Mouse (Mus musculus) cortical plate, adult 2 months (tissue): ENCODE results near the gene Pamr1. TPM values are rescaled to one million over a fixed set of nuclear protein-coding genes. Genes with fewer than 3 reads are reported as not detected.

Experiments
- H3K27ac ChIP-seq: fragments of 200-500 bp; 2 replicates; pipeline ENCODE4 v1.5.1; 2012; ENCODE audit warnings: low read length, control low read depth, inconsistent platforms; ENCODE audit not compliant: insufficient read depth
- H3K4me1 ChIP-seq: fragments of 200-500 bp; 2 replicates; pipeline ENCODE4 v1.6.1; 2011; ENCODE audit warnings: low read length; ENCODE audit not compliant: control insufficient read depth, insufficient read depth
- H3K4me3 ChIP-seq: fragments of 200-500 bp; 2 replicates; pipeline ENCODE4 v1.5.1; 2011; ENCODE audit warnings: mild to moderate bottlenecking, low read length, control low read depth; ENCODE audit not compliant: insufficient read depth
- CTCF ChIP-seq: fragments of 200-500 bp; IDR thresholded peaks from 2 replicates; pipeline ENCODE4 v1.5.1; 2011; ENCODE audit warnings: mild to moderate bottlenecking, control low read depth, low read length; ENCODE audit not compliant: insufficient read depth; ENCODE audit errors: extremely low read depth
- POLR2A ChIP-seq: fragments of 200-500 bp; IDR thresholded peaks from 2 replicates; pipeline ENCODE4 v1.6.1; 2011; ENCODE audit warnings: mild to moderate bottlenecking, low read length, control low read depth; ENCODE audit not compliant: insufficient read depth; ENCODE audit errors: extremely low read depth
- polyA plus RNA-seq: library from polyadenylated mRNA; depleted of rRNA; stranded (reverse); fragments of >200 nt; gene quantifications from 2 replicates; pipeline ENCODE4 v1.2.3, GENCODE M21; 2012

Pamr1 gene
- polyA plus RNA-seq, 1 experiment: 77.8 TPM

DNA sequence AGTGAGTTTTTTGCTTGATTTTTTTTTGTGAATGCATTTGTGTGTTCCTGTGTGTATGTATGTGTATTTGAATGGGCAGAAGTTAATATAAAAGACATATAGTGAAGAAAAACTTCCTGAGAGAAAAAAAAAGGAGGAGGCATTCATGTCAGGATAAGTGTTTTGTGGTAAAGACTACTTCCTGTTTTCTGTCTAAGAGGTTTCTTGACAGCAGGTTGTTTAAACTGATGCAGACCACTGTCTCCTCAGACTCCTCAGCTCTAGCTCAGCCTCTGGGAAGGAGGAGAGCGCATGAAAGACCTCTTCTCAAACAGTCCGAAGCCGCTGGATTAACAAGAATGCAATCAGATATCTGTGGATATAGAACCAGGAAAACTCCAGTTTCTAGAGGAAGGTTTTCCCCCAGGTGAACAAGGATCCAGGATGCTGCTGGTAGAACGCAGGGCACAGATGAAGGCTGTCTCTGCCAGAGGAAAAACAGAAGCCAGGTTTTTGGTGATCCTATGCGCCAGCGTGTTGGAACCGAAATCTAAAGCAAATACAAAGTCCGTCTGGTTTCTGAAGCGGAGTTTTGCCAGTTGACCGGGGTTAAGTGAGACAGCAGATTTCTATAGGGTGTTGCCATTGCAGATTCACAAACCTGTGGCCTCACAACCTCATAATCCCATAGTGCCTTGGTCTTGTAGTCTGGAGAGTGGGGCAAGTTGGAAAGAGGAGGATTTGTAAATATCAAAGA is 45.8 kb downstream of the Pamr1 start:
- TF ChIP-seq CTCF: no peak
- no peak for TF ChIP-seq POLR2A
- H3K4me3 ChIP-seq: no peak overlapping the region

DNA sequence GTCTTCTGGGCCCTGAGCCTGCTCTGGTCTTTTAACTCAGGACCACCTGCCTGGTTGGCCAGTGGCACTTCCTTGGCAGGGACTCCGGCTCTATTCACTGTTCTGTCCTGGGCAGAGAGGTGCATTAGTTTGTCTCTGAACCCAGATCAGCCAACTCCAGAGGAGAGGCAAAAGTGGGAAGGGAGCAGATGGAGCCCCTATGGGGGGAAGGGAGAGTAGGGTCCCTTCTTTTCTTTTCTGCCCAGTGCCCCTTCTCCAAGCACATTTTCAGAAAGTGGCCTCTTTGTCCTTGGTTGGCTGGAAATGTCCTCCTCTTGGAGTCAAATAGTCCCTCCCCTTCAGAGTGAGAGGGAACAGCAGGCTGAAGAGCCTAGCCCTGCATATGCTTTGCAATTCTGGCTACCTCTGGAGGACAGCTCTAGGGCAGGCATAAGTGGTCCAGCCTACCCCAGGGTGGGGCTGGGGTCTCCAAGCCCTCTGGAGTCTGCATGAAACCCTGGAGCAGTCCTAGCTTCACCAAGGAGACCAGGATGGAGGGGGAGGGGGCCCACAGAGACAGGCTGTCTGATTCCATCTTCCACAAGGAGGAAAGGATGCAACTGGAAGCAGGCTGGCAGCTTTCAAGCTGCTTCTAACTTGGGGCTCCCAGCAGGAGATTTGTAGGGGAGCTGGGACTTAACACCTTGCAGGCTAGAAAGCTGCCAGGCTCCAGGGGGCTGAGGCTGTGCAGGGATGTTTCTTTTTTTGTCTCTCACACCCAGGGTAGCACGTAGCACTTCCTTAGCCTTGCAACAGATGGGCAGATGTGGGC is 49.3 kb downstream of the Pamr1 start:
- TF ChIP-seq POLR2A (no peak), CTCF (no peak)
- H3K27ac ChIP-seq: peak overlapping the region; percentile 22

More for the DNA sequence above, 45.8 kb downstream of the Pamr1 start:
- H3K27ac ChIP-seq: no peak overlapping the region
- H3K4me1 ChIP-seq: peaks cover 7% of the 10 kb centered on the region

DNA sequence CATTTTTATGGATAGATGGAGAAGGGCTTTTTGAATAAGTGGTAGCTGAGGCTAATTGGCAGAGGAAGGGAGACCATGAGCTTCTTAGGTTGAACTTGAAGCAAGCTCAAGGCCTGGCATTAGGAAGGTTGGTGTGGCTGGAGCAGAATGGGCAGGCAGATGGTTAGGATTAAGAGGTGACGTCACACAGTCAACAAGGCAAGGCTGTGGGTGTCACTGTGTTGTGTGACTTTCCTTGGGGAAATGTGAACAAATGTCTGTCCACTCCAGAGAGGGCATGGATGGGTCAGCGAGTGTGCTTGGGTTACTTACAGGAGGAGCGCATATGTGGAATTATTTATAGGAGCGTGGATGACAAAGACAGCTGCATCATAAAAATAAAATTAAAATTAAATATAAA is 50.7 kb downstream of the Pamr1 start:
- TF ChIP-seq POLR2A: no peak
- no peak for TF ChIP-seq CTCF
- H3K4me1 ChIP-seq: peaks cover 8% of the 10 kb centered on the region
- no peak overlapping the region for H3K4me3 ChIP-seq
- no peak overlapping the region; the same call in 1 of the 2 replicates for H3K27ac ChIP-seq

More for the DNA sequence above, 49.3 kb downstream of the Pamr1 start:
- Histone ChIP-seq H3K4me3 (no peak overlapping the region), H3K4me1 (peaks cover 8% of the 10 kb centered on the region)

DNA sequence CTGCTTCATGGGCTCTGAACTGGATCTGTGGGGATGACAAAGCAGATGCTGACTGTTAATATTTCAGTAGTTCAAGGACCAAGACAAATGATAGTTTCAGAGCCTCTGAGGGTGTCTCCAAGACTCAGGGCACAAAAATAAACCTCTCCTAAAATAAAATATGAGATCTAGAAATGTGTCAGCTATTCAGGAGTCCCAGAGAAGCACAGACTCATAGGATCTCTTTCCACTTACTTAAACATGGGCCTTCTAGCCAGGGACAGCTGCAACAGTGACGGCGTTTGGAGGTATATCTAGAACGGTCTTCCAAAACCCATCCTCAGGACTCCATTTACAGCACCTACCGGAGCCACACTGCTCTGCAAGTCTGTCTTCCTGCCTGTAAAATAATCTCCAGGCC is 60.7 kb downstream of the Pamr1 start:
- TF ChIP-seq POLR2A: no peak
- no peak for TF ChIP-seq CTCF
- H3K4me1 ChIP-seq: no peaks in the 10 kb centered on the region
- no peak overlapping the region for H3K27ac ChIP-seq
- no peak overlapping the region for H3K4me3 ChIP-seq

DNA sequence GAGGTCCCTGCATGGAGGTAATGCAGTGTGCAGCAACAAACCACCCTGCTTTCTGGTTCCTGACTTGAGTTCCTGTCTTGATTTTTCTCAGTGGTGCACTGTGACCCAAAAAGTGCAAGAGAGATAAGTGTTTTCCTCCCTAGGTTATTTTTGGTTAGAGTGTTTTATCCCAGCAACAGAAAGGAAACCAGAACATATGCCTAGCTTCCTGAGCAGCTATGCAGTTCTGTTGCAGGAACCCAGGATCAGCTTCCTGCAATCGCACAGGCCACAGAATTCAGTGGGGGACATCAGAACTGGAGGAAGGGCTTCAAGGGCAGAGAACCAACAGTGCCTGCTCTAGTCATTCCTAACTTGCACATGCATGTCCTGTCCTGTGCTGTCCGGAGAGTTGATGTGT is 66.8 kb downstream of the Pamr1 start:
- TF ChIP-seq POLR2A: no peak
- H3K4me3 ChIP-seq: no peak overlapping the region
- peaks cover 7% of the 10 kb centered on the region for H3K4me1 ChIP-seq
- no peak overlapping the region for H3K27ac ChIP-seq

DNA sequence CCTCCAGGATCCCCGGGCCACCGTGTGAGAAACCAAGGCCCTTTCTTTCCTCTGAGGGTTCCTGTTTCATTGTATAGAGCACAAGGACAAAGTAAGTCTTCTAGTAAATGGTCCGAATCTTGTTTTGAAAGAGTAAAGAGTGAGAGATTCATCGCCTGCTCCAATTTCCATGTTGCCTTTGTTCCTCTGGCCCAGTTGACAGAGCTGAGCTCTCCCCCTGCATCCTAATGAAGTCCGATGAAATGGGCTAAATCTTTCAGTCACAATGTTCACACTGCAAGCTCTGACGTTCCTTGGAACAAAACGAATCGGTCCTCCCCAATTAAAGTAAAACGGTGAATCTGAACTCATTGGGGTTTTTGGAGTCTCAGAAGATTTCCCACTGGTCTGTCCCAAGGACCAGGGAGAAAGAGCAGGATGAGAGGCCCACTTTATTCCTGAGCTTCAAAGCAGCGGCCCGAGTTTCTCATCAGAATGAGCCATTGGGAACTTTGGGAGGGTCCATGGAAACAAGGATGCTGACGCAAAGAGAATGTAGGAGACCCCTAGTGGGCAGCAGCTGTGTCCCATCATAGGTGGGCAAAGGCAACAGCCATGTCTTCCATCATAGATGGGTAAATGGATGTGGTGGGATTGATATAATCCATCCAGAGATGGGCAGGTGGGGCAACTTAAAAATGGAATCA is 71.1 kb downstream of the Pamr1 start:
- TF ChIP-seq POLR2A (no peak), CTCF (no peak)
- Histone ChIP-seq H3K4me3 (no peak overlapping the region), H3K4me1 (peaks cover 7% of the 10 kb centered on the region), H3K27ac (peak overlapping the region; percentile 54; the same call in 1 of the 2 replicates)

DNA sequence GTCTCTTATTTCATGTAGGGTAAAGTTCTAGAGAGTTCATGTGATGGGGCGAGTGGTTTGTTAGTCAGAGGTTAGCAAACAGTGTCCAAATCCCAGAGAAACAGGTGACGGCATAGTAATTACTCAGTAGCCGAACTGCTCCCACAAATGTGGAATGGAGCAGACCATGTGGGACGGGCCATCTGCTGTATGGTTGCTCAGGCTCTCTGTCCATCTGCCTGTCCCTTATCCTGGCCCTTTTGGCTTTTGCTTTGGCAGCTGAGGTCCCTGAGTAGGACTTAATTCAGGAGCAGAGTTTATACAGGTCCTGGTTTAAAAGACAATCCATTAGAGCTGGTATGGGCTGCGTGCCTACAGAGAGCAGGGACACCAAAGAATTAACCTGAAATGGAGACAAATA is 72.4 kb downstream of the Pamr1 start:
- TF ChIP-seq CTCF (no peak), POLR2A (no peak)
- Histone ChIP-seq H3K27ac (peak overlapping the region; percentile 28; the same call in 1 of the 2 replicates), H3K4me1 (peaks cover 3% of the 10 kb centered on the region; the same call in 1 of the 2 replicates), H3K4me3 (no peak overlapping the region)

DNA sequence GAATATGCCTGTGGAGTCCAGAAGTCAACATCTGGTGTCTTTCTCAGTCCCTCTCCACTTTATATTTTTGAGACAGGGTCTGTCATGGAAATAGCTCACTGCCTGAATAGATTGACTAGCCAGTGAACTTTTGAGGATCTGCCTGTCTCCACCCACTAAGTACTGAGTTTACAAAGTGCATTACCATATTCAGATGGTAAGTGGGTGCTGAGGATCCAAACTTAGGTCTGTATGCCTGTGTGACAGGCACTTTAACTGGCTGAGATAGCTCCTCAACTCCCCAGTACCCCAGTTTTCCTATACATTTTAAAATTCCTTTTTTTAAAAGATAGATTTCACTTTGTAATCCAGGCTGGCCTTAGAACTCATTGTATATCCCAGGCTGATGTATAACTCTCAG is 73.1 kb downstream of the Pamr1 start:
- TF ChIP-seq CTCF (no peak), POLR2A (no peak)
- peaks cover 3% of the 10 kb centered on the region; the same call in 1 of the 2 replicates for H3K4me1 ChIP-seq
- 0 out of 2 replicates have a peak overlapping the region, but pooled peaks have one; percentile 28 for H3K27ac ChIP-seq
- no peak overlapping the region for H3K4me3 ChIP-seq

DNA sequence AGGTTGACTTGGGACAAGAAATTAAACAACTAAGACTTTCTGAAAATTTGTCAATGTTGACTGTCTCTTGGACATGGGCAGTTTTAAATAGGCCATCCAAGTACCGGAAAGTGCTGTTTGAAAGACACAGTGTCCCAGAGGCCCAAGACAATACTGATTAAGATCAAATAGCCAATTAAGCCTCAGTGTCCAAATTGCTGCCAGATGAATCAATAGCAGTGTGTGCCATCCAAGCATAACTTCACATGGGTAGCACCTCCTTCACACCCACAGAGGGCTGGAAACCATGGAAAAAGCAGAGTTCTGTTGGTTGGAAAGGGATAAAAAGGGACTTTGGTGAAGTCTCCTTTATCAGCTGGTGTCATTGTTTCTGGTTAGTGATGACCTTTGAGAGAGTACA is 74.7 kb downstream of the Pamr1 start:
- peak overlapping the region; percentile 89; the same call in 1 of the 2 replicates for H3K27ac ChIP-seq
- H3K4me3 ChIP-seq: no peak overlapping the region
- TF ChIP-seq CTCF (no peak), POLR2A (no peak)
- H3K4me1 ChIP-seq: peaks cover 1% of the 10 kb centered on the region; the same call in 1 of the 2 replicates

DNA sequence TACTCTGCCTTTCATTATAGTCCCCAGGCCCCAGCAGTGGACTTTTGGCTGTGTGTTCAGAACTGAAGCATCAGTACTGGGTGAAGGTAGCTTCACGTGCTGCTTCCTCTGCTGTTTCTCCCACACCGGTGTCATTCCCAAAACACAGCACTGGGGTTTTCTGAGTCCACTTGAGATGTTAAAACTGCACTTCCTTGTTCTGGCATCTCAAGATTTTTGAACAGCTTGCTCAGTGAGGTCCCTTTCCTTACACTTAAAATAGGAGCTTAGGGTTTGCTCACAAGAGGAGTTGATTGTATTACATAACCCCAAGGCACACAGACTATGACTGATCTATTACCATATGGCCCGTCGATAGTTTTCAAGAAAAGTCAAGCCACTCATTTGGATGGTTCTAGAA is 82.5 kb downstream of the Pamr1 start:
- peaks cover 13% of the 10 kb centered on the region for H3K4me1 ChIP-seq
- TF ChIP-seq CTCF (no peak), POLR2A (no peak)
- H3K27ac ChIP-seq: no peak overlapping the region
- no peak overlapping the region for H3K4me3 ChIP-seq
